Mouse (Mus musculus): Measurements from ENCODE around the gene Atp5e. TPM values are rescaled to one million over a fixed set of nuclear protein-coding genes. Genes with fewer than 3 reads are reported as not detected.

Gene Atp5e
- polyA plus RNA-seq (2017; shearing (Covaris generic)) = 306 TPM

DNA sequence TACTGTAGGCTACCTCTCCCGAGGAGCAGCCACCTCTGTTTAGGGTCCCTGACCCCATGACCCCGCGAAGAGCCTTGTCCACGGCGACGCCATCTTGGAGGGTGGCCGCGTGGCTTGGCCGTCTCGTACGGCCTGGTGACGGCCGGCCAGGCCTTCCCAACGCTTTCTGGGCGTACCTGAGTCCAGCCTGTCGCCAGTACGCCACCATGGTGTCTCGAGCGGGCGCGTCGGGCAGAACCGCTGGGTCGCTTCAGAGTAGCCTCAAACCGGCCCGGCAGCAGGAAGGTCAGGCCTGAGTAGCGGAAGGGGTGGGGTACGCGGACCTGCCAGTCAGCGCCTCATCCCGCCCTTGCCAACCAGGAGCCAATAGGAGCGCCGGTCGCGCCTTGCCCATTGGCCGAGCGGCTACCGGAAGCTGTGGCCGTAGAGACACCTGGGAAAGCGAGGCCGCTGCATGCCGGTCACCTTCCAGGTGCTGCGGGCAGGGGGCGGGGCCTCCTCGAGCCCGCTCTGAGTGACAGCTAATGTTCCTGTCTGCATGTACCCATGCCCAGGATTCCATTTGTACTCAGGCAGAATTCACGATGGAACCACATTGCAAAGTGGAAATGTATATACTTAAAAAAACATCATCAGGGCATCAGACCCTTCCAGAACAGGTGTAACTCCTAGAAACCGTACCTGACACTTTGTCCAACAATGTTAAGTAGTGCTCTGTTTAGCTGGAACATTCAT, at the start of gene Atp5e:
Gene Atp5e, minus strand, starts transcription at position 317 of the 735 bp plus-strand sequence.

DNA sequence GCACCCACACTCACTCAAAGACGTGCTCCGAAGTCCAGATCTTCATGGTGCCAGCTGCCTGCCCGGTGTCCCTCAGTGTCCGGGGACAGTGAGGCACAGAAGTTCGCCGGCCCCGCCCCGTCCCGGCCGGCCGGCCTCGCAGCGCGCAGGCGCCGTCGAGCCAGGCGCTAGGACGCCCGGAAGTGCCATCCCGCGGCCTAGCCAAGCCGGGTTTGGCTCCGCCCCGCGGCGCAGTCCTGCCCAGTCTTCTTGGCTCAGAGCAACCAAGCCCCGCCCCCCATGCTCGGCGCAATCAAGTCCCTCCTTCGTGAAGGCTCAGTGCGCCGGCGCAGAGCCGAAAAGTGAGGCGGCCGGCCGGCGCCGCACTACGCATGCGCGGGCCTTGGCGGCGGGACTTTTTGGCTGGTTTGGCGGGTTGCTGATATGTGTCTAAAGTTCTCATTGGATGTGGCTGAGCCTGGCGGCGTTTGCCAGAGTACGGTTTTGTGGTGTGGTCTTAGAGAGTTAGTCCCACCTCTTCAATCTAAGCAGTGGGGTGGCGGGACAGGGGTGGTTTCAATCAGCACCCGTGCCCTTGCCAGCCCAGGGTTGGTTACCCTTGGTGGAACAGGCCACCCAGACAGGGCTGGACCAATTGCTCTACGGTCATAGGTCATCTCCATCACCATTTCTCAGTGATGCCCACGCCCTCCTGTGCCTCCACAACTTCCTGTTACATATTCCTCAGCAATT, 9.1 kb upstream of the Atp5e start, which contains the start of gene Prelid3b:
Gene Prelid3b, minus strand, starts transcription at position 264 of the 732 bp plus-strand sequence.

DNA sequence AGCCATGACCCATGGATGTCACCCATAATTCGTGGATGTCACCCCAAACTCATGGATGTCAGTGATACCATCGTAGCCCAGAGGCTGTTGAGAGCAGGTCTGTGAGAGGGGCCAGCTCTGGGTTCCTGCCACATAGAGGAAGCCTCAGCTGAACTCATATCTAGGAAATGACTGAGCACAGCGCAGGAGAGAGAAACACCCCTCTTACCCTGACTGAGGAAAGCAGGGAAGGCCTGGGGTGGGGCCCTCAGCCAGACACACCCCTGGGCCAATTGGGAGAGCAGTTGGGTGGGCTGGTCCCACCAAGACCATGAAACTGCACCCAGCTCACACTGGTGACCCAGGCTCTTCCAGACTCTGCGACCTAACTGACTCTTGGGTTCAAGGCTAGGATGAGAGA, 13.6 kb downstream of the Atp5e start, which contains the start of gene Tubb1:
Gene Tubb1, plus strand, starts transcription at position 343 of the 400 bp plus-strand sequence.

DNA sequence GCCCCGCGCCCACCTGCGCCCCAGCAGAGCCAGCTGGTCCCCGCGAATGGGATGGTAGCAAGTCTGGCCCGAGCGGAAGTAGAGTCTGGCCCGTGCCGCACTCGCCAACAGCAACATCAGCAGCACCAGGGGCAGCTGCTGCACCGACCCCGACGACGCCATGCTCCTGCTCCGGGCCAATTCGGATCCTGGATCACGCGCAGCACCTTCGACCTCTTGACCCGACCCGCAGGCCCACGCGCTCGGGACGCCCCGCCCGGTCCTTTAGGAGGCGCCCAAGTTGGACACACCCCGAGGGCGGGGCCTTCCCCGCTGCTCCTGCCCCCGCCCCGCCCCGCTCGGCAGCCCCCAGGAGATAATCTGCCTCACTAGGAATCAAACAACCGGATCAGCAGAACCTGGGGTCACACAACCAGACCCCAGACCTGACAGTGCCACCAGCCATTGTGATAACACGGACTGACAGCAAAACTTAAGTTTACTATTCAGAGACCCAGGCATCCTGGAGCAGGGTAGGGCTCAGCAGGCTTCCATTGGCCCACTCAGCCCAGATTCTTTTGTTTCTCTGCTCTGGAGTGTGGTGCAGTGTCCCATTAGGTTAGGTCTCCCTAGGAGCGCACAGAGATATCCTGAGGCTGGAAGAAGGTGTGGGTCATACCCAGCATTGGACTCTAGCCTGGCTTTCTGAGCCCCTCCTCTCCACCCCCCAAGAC, 25.0 kb downstream of the Atp5e start, which contains the start of gene Ctsz:
Gene Ctsz, minus strand, starts transcription at position 303 of the 713 bp plus-strand sequence.

DNA sequence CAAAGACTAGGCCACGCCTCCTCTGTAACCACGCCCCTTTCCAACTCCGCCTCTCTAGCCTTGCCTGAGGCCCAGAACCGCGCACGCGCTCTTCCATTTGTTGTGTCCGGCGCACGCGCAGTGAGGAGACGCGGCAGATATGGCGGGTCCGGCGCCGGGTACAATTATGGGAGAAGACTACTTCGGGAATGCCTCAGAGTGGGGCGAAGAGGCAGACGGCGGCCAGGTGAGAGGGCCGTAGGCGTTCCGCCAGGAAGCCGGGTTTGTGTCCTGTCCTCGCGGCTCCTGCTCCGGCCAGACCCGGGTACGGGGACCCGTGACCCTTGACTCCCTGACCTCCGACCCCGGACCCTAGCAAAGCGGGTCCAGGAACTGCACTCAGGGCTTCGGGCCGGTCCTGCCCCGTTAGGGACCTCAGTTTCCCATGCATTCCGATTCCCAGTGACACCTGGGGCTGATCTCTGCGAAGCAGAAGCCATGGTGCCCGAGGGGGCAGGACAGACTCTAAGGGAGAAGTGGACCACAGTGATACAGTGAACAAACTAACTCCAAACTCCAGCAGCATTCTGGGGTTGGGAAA, 48.1 kb downstream of the Atp5e start, which contains the start of gene Nelfcd:
Gene Nelfcd, plus strand, starts transcription at position 74 of the 580 bp plus-strand sequence.

Other genes starting within 250 kb of the Atp5e start
- gene Gnas, start 179.8 kb downstream of the Atp5e start, polyA plus RNA-seq (2017; shearing (Covaris generic)) = 747 TPM
- gene Gm20721, start 117.4 kb downstream of the Atp5e start, polyA plus RNA-seq (2017; shearing (Covaris generic)) = 8.6 TPM
- gene Nelfcd, start 48.3 kb downstream of the Atp5e start, polyA plus RNA-seq (2017; shearing (Covaris generic)) = 33.9 TPM
- gene Ctsz, start 25.1 kb downstream of the Atp5e start, polyA plus RNA-seq (2017; shearing (Covaris generic)) = 49.6 TPM
- gene Tubb1, start 13.4 kb downstream of the Atp5e start, polyA plus RNA-seq (2017; shearing (Covaris generic)) = not detected
- 76.5 TPM for gene Prelid3b, start 9.0 kb upstream of the Atp5e start, polyA plus RNA-seq (2017; shearing (Covaris generic))
- gene Zfp831, start 179.4 kb upstream of the Atp5e start, polyA plus RNA-seq (2017; shearing (Covaris generic)) = 10.4 TPM

All from effector memory CD4-positive, alpha-beta T cell, adult 5 months (primary cell).